Mouse (Mus musculus): Measurements from ENCODE around the gene Hoxa4. TPM values are rescaled to one million over a fixed set of nuclear protein-coding genes. Genes with fewer than 3 reads are reported as not detected.

The Hoxa4 gene
- polyA plus RNA-seq, 1 experiment = not detected

DNA sequence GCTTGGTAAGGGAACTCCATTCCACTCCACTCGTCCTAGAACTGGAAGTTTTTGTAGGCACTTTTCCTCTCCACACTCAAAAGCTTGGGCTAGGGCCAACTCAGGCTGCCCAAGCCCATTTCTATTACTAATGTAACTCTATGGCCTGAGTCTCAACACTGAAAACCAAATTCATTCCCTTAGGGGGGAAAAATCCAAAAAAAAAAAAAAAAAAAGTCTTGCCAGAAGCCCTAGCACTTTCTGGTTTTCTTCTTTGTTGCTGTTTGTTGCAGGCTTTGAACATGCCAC, 29.5 kb downstream of the Hoxa4 start:
- Histone ChIP-seq H3K4me3 (ENCODE audit: insufficient read depth, low read length) (no peak overlapping the region), H3K4me1 (ENCODE audit: control insufficient read depth, insufficient read depth, low read length) (no peaks in the 10 kb centered on the region), H3K27ac (ENCODE audit: insufficient read depth, low read length) (no peak overlapping the region)
- TF ChIP-seq POLR2A (IDR thresholded peaks at IDR 0.05; ENCODE audit: extremely low read depth, insufficient read depth, low read length) (no peak), CTCF (IDR thresholded peaks at IDR 0.05; ENCODE audit: extremely low read depth, insufficient read depth, low read length) (no peak)

DNA sequence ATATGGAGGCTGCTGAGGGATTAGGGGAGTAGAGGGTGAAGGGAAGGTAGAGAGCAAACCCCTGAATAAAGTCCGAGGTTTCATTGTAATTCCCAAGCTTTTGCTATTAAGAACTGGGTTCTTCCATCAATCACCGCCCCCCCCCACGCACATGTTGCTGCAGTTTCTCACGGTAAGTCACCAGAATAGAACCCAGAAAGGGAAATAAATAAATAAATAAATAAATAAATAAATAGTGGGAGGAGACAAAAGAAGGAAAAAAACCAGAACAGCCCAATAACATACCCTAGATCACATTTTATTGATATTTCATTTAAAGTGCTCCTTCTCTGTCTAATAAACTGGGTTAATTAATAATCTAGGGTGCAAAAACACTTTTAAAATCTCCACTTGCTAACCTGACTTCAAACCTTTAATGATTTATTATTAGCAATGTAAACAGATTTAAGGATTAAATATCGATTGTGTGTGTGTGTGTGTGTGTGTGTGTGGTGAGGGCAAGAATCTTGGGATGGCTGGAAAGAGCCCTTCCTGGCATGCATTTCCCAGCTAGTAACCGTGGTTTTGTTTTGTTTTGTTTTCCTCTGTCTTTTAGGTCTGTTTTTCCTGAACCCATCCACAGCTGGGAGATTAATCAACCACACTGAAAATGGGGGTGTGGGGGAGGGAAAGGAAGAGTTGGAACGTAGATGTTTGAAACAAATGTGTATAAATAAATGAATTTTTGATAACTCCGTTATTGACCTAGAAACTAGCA, 30.0 kb downstream of the Hoxa4 start:
- H3K4me1 ChIP-seq (ENCODE audit: control insufficient read depth, insufficient read depth, low read length) = no peaks in the 10 kb centered on the region
- TF ChIP-seq CTCF (IDR thresholded peaks at IDR 0.05; ENCODE audit: extremely low read depth, insufficient read depth, low read length) = no peak
- TF ChIP-seq POLR2A (IDR thresholded peaks at IDR 0.05; ENCODE audit: extremely low read depth, insufficient read depth, low read length) = no peak
- H3K4me3 ChIP-seq (ENCODE audit: insufficient read depth, low read length) = no peak overlapping the region
- no peak overlapping the region for H3K27ac ChIP-seq (ENCODE audit: insufficient read depth, low read length)

DNA sequence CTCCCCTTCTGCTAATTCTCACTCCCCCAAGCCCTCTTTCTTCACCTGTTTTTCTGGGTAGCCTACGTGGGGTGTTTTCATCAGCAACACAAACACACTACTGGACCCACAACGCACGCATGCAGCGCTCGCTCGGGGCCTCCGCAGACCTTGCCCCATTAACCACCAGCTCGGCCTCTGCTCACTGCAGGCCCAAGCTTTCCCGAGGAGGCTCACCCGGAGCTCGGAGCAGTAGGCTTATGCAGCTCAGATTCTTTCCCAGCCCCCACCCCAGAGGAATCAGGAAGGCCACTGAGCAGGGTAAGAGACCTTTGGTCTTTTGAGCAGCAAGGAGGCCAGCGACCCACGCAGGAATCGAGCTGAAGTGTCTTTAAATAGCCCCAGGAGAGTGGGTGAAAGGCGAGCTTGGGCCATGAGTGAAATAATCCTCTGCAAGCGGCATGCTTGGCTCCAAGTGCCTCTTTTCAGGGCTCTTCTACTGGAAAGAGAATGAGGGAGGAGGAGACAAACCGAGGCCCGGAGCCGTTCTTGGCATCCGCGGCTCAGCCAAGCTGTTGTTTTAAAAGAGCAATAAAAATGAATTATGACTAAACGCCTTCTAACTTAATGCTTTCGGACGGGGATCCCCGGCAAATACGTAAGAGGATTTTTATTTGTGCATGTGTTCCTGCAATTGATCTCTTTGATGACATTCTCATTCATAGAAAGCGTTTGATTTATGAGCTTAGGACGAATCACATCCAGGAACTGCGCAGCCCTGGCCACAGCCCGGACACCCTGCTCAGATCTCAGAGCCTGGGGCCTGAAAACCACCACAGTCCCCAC, 30.8 kb downstream of the Hoxa4 start:
- TF ChIP-seq CTCF (IDR thresholded peaks at IDR 0.05; ENCODE audit: extremely low read depth, insufficient read depth, low read length) (no peak), POLR2A (IDR thresholded peaks at IDR 0.05; ENCODE audit: extremely low read depth, insufficient read depth, low read length) (no peak)
- H3K4me1 ChIP-seq (ENCODE audit: control insufficient read depth, insufficient read depth, low read length) = no peaks in the 10 kb centered on the region
- no peak overlapping the region for H3K4me3 ChIP-seq (ENCODE audit: insufficient read depth, low read length)
- no peak overlapping the region for H3K27ac ChIP-seq (ENCODE audit: insufficient read depth, low read length)

DNA sequence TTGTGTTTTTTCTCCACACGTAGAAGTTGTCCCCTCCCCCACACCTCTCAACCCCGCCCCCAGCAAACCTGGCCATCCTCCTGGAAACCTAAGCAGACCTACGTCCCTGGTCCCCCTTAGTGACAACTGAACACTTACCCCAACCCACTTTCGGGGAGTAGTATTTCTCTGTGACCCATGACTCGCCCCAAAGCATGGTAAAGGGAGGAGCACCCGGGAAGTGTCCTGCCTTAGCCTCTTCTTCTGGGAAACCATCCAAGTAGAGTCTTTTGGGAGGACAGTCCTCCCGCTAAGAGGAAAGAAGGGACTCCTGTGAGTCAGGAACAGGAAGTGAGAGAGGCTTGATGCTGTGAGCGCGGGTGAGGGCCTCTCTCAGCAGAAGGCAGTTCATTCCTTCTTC, 31.6 kb downstream of the Hoxa4 start:
- no peak for TF ChIP-seq CTCF (IDR thresholded peaks at IDR 0.05; ENCODE audit: extremely low read depth, insufficient read depth, low read length)
- no peak for TF ChIP-seq POLR2A (IDR thresholded peaks at IDR 0.05; ENCODE audit: extremely low read depth, insufficient read depth, low read length)
- Histone ChIP-seq H3K4me3 (ENCODE audit: insufficient read depth, low read length) (no peak overlapping the region), H3K27ac (ENCODE audit: insufficient read depth, low read length) (no peak overlapping the region), H3K4me1 (ENCODE audit: control insufficient read depth, insufficient read depth, low read length) (no peaks in the 10 kb centered on the region)

DNA sequence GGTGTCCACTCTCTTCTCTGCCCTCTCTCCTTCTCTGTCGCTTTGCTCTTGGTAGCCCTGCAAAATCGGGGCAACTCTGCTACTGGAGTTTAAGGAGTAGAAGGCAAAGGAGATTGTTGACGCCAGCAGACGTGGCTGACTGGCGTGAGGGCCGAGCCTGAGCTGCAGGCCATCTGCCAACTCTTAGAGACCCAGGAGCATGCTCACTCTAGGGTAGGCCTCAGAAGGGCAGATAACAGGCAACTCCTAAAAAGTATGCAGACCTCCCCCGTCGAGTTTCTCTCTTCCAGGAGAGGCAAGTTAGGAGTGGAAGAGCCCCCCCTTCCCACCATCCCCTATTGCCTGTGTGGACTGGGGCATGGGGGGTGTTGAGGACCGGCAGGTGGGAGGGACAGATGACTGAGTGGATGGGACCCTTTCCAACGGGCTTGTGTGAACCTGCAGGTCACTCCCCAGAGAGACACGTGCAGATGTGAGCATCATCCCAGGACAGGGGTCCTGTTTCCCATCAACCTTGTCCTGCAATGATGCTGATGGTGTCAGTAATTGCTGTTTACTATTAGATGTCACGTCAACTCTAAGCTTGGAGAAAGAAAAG, 32.3 kb downstream of the Hoxa4 start:
- Histone ChIP-seq H3K4me3 (ENCODE audit: insufficient read depth, low read length) (no peak overlapping the region), H3K27ac (ENCODE audit: insufficient read depth, low read length) (no peak overlapping the region)

DNA sequence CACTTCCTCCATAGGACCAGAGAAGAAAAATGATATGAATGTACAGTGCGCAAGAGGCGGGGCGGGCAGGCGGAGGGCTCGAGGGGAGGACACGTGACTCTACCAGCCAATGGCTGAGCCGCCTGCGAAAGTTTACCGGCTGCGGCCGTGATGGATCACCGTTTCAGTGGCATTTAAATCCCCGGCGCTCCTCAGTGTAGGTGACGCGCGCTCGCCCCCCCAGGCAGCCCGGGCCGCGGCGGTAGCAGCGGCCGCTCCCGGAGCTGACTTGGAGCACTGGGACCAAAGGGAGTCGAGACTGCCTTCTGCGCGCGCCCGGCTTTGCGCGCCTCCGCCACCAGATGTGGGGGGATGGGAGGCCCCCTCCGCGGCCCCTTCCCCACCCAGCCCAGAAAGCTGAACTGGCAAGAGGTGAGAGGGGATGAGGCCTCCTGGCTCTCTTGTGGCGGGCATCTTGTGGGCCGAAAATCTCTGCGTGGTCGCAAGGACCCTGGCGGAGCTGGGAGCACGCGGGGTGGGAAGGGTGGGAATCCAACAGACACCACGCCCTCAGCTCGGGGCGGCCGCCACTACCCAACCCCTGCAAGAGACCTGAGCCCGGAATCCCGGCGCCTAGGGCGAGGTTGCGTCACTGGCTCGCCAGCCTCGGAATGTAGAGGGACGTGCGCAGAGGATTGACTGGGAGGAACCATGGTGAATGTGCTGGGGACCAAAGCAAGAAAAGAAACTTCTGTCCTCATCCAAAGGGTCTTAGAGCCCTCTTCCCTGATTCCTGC, 33.1 kb downstream of the Hoxa4 start, which contains the start of gene Hoxa1:
Gene Hoxa1 (minus strand): TSS at position 42 of the 776 bp plus-strand sequence.
- H3K27ac ChIP-seq (ENCODE audit: insufficient read depth, low read length) = no peak within 1 kb of the TSS
- no peak within 1 kb of the TSS for H3K4me3 ChIP-seq (ENCODE audit: insufficient read depth, low read length)
- no peaks in the 10 kb centered on the region for H3K4me1 ChIP-seq (ENCODE audit: control insufficient read depth, insufficient read depth, low read length)
- TF ChIP-seq CTCF (IDR thresholded peaks at IDR 0.05; ENCODE audit: extremely low read depth, insufficient read depth, low read length) = no peak
- TF ChIP-seq POLR2A (IDR thresholded peaks at IDR 0.05; ENCODE audit: extremely low read depth, insufficient read depth, low read length) = no peak

More for the DNA sequence above, 32.3 kb downstream of the Hoxa4 start:
- TF ChIP-seq POLR2A (IDR thresholded peaks at IDR 0.05; ENCODE audit: extremely low read depth, insufficient read depth, low read length) = no peak
- TF ChIP-seq CTCF (IDR thresholded peaks at IDR 0.05; ENCODE audit: extremely low read depth, insufficient read depth, low read length) = no peak
- H3K4me1 ChIP-seq (ENCODE audit: control insufficient read depth, insufficient read depth, low read length) = no peaks in the 10 kb centered on the region

DNA sequence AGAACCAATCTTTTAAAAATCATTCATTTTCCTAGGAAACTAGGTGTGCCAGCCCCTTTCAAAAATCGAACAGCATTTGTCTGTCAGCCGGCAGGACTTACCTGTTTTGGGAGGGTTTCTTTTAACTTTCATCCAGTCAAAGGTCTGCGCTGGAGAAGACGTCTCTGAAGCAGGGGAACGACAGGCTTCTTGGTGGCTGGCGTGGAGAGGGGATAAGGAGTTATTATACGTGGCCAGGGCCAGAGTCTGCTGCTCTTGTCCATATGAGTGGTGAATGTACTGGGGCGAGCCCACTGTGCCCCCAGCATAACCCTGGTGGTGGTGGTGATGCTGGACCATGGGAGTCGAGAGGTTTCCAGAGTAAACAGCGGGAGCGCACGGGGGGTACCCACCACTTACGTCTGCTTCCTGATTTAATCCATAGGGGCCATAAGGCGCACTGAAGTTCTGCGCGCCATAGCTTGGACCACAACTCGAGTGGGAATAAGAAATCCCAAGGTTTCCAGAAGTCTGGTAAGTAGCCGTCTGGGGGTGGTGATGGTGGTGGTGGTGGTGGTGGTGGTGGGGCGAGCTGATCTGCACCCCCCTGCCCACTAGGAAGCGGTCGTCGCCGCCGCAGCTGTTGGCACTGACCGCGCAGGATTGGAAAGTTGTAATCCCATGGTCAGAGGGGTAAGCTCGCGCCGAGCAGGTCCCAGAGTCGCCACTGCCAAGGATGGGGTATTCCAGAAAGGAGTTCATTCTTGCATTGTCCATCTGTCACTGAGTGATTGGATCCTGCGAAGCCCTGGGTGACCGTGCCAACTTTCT, 33.9 kb downstream of the Hoxa4 start:
- Histone ChIP-seq H3K4me3 (ENCODE audit: insufficient read depth, low read length) (no peak overlapping the region), H3K4me1 (ENCODE audit: control insufficient read depth, insufficient read depth, low read length) (no peaks in the 10 kb centered on the region), H3K27ac (ENCODE audit: insufficient read depth, low read length) (no peak overlapping the region)
- TF ChIP-seq CTCF (IDR thresholded peaks at IDR 0.05; ENCODE audit: extremely low read depth, insufficient read depth, low read length) (no peak), POLR2A (IDR thresholded peaks at IDR 0.05; ENCODE audit: extremely low read depth, insufficient read depth, low read length) (no peak)

DNA sequence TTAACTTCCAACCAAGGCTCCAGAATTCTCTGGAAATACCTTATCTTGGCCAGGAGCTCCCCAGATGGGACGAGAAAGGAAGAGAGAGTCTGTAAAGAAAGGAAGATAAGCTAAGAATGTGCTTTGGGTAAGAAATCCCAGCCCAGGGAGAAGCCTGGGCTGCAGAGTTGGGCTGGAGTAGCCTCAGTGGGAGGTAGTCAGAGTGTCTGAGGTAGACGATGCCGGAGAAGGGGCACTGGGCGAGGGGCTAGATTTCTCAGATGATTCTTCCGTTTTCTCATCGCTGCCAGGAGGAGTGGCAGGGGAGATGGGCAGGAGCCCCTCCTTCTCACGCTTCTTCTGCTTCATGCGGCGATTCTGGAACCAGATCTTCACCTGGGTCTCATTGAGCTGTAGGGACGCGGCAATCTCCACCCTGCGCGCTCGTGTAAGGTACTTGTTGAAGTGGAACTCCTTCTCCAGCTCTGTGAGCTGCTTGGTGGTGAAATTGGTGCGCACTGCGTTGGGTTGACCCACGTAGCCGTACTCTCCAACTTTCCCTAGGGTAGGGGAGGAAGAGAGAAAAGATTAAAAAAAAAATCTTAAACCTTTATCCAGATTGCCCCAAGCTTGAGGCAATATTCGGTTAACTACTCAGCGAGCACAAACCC, 34.9 kb downstream of the Hoxa4 start:
- H3K27ac ChIP-seq (ENCODE audit: insufficient read depth, low read length) = no peak overlapping the region
- H3K4me3 ChIP-seq (ENCODE audit: insufficient read depth, low read length) = no peak overlapping the region
- no peaks in the 10 kb centered on the region for H3K4me1 ChIP-seq (ENCODE audit: control insufficient read depth, insufficient read depth, low read length)
- TF ChIP-seq CTCF (IDR thresholded peaks at IDR 0.05; ENCODE audit: extremely low read depth, insufficient read depth, low read length) (no peak), POLR2A (IDR thresholded peaks at IDR 0.05; ENCODE audit: extremely low read depth, insufficient read depth, low read length) (no peak)
